Mouse (Mus musculus) myocyte (in vitro differentiated cells): ENCODE data around the gene Usp10.
A peak's percentile ranks its signal among the peaks of the same experiment; 100 is the strongest.

Experiments used
- CEBPB ChIP-seq: IDR thresholded peaks from 2 replicates; pipeline ENCODE4 v1.6.1; 2011; ENCODE audit warnings: mild to moderate bottlenecking, moderate library complexity; ENCODE audit not compliant: poor library complexity, insufficient read depth, severe bottlenecking
- E2F4 ChIP-seq: IDR thresholded peaks from one replicate; pipeline ENCODE4 v1.6.1; 2011; ENCODE audit warnings: mild to moderate bottlenecking, control low read depth, moderate library complexity; ENCODE audit not compliant: insufficient read depth
- MAX ChIP-seq: IDR thresholded peaks from one replicate; pipeline ENCODE4 v1.6.1; 2011; ENCODE audit warnings: low read depth, mild to moderate bottlenecking, control low read depth
- MYOD1 ChIP-seq, 3 experiments: IDR thresholded peaks; one replicate each; pipeline ENCODE4 v1.6.1; 2011; ENCODE audit warnings: control low read depth in 2 of 3, low read depth in 2 of 3, mild to moderate bottlenecking in 2 of 3, moderate library complexity in 1 of 3; ENCODE audit not compliant: insufficient read length in 2 of 3, control insufficient read depth in 1 of 3
- MYOG ChIP-seq, 3 experiments: IDR thresholded peaks; one replicate each; pipeline ENCODE4 v1.6.1; 2011; ENCODE audit warnings: control low read depth in 2 of 3, low read depth in 2 of 3, mild to moderate bottlenecking in 2 of 3; ENCODE audit not compliant: insufficient read length in 2 of 3, control insufficient read depth in 1 of 3, insufficient read depth in 1 of 3
- POLR2A ChIP-seq: IDR thresholded peaks from one replicate; pipeline ENCODE4 v1.6.1; 2011; ENCODE audit warnings: low read depth, mild to moderate bottlenecking, control low read depth, moderate library complexity; ENCODE audit not compliant: insufficient read length
- POLR2AphosphoS2 ChIP-seq: IDR thresholded peaks from one replicate; pipeline ENCODE4 v1.6.1; 2011; ENCODE audit warnings: low read depth, control low read depth; ENCODE audit not compliant: insufficient read length
- REST ChIP-seq: IDR thresholded peaks from one replicate; pipeline ENCODE4 v1.6.1; 2011; ENCODE audit warnings: mild to moderate bottlenecking, control low read depth, moderate library complexity; ENCODE audit not compliant: insufficient read depth, insufficient read length
- SRF ChIP-seq: IDR thresholded peaks from one replicate; pipeline ENCODE4 v1.6.1; 2011; ENCODE audit warnings: low read depth; ENCODE audit not compliant: control insufficient read depth, insufficient read length
- TCF12 ChIP-seq: IDR thresholded peaks from one replicate; pipeline ENCODE4 v1.6.1; 2011; ENCODE audit warnings: mild to moderate bottlenecking, control low read depth; ENCODE audit not compliant: poor library complexity, insufficient read depth, severe bottlenecking
- USF1 ChIP-seq: IDR thresholded peaks from one replicate; pipeline ENCODE4 v1.6.1; 2011; ENCODE audit warnings: low read depth, mild to moderate bottlenecking, control low read depth, moderate library complexity

- TF ChIP-seq USF1 (no peak), POLR2AphosphoS2 (no peak), REST (no peak), TCF12 (no peak), E2F4 (no peak), MYOG (IDR thresholded peaks at IDR 0.05; ENCODE audit: control insufficient read depth in 1 of 3, insufficient read depth in 1 of 3, insufficient read length in 2 of 3, low read depth in 2 of 3) (peak in 2 of 3 experiments; percentile 27 to 47), MAX (no peak), CEBPB (no peak), POLR2A (no peak), MYOD1 (IDR thresholded peaks at IDR 0.05; ENCODE audit: control insufficient read depth in 1 of 3, insufficient read length in 2 of 3, low read depth in 2 of 3) (peak in 2 of 3 experiments; percentile 83 to 88), SRF (no peak)
Measured at GRCm38 (mm10) chr8:119885612-119886011, 24.5 kb upstream of the Usp10 start.
